Mouse (Mus musculus) adrenal gland, adult 2 months (tissue): ENCODE measurements around the gene Eps15l1. TPM values are rescaled to one million over a fixed set of nuclear protein-coding genes. Genes with fewer than 3 reads are reported as not detected.

ENCODE experiments used
- DNase-seq: peaks from one replicate; pipeline ENCODE4 v3.0.0; 2021
- long read RNA-seq: library from polyadenylated mRNA; stranded (forward); transcript quantifications from one replicate; pipeline ENCODE4 v2.0.0, GENCODE M21; 2021
- polyA plus RNA-seq: library from polyadenylated mRNA; depleted of rRNA; stranded (reverse); fragments of >200 nt; gene quantifications from 2 replicates; pipeline ENCODE4 v1.2.3, GENCODE M21; 2012; rRNA removed
- total RNA-seq, 2 experiments: library from RNA; stranded (reverse); gene quantifications; 2 replicates each; pipeline ENCODE4 v1.2.3; 2021

Gene Eps15l1
- total RNA-seq (10 to 100 TPM; 38.2 to 59.8 TPM), polyA plus RNA-seq (23.0 and 25.2 TPM in 2 replicates)
- long read RNA-seq, transcript Eps15l1-201 (24 exons, 3,129 nt) = minor isoform, 5 of 33 reads
- long read RNA-seq, transcript Eps15l1-205 (16 exons, 3,376 nt) = major isoform, 15 of 33 reads
- long read RNA-seq, partial matches to known transcripts = 2 of 33 reads
- long read RNA-seq, other reads (novel, unspliced or antisense) = 11 of 33 reads

DNA sequence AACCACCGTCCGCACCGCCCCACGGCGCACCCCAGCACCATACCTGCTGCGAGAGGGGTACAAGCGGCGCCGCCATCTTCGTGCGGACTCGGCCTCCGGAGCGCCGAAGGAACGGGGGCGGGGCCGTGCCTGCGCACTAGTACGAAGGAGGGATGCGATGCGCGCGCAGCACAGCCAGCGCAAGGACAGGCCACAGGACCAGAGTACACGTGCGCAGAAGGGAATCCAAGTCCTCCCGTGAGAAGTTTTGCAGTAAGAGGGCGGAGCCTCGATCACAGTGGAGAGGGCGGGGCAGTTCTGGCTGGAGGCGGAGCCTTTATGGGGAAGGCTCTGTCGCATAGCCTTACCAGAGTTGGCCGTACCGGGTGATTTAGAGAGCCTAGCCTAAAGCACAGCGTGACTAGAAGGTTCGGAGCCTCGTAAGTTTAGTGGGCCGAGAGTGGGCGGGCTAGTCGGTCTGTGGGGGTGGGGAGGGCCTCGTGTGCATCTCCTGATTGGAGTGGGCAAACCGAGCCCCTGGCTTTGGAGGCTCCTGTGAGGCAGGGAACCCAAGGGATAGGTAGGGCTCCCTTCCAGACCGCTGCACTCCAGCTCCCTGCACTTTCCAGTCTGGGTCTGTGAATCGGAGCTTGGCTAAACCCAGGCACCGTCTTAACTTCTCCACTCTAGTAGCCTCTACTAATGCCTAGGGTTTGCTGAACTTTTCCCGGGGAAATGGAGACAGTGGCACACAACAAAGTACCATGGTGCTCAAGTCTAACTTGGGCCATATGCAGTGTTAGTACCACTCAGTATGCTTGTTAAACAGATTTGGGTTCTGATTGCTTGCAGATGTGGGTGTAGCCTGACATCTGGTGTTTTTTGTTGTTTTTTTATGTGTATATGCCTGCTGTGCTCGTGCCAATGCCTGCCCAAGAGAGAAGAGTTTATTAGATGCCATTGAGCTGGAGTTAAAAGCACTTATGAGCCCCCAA lies at the start of gene Eps15l1:
Gene Eps15l1 (minus strand): TSS at position 99 of the 974 bp plus-strand sequence.
- peak; percentile 99 for DNase-seq

DNA sequence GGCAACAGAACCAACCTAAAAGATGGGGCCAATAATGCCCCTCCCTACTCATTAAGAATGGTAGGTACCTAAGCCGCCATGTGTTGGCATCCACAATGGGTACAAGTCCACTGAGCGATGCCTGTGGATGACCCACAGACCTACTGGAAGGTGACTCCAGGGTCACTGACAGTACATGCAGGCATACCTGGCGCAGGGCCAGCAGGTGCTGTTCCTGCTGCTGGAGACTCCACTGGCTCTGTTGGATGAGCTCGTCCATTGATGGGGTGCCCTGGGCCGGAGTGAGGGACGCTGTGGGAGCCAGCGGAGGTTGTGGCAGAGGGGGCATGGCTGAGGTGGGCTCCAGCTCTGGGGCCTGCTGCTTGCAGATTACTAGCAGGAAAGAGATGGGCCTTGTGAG lies 49.4 kb upstream of the Eps15l1 start:
- DNase-seq = no peak

DNA sequence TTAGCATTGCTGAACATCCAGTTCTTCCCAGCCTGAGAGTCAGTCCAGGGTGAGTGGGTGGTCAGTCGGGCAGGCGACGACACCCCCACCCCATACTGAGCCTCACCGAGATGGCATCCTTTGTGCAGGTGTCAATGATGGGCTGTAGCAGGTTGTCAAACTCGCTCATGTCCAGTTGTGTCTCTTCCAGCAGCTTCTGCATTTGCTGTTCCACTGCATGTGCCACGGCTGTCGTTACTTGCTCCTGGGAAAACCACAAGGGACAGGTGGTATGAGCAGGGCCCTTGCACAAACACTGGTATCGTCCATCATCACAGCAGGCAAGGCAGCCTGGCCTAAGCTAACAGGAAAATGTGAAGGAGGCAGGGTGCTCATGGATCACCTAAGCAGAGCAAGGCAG lies 48.7 kb upstream of the Eps15l1 start:
- DNase-seq = no peak

DNA sequence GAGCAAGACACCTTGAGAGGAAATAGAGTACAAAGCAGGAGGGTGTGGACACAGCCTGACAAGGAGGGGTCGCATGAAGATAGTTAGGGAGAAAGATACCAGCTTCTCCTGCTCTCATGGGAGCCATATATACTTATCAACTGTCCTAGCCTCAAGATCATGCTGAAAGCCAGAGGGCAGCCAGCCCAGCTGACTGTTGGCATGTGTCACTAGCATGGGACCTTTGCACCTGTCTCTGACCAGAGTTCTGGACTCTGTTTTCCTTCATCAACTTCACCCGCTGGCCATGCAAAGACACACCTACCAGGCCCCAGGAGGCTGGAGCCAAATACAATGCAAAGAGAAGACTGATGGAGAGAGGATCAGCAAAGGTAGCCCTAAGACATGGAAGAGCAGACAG lies 48.0 kb upstream of the Eps15l1 start:
- no peak for DNase-seq

DNA sequence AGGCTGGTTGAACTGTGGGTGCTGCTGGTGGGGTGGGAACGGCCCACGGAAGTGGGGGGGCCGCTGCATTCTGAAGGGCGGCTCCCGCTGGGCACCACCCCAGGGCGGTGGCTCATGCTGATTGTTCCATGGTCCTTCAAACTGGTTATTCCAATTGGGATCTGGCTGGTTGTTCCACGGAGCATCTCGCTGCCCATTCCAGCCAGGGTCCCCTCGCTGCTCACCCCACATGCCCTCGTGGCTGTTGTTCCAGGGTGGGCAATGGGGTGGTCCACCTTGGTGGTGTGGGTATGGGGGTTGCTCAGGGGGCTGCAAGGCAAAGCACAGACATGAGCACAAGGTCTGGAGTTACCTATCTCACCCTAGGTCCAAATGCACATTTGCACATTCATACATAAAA lies 43.0 kb upstream of the Eps15l1 start:
- DNase-seq = no peak

DNA sequence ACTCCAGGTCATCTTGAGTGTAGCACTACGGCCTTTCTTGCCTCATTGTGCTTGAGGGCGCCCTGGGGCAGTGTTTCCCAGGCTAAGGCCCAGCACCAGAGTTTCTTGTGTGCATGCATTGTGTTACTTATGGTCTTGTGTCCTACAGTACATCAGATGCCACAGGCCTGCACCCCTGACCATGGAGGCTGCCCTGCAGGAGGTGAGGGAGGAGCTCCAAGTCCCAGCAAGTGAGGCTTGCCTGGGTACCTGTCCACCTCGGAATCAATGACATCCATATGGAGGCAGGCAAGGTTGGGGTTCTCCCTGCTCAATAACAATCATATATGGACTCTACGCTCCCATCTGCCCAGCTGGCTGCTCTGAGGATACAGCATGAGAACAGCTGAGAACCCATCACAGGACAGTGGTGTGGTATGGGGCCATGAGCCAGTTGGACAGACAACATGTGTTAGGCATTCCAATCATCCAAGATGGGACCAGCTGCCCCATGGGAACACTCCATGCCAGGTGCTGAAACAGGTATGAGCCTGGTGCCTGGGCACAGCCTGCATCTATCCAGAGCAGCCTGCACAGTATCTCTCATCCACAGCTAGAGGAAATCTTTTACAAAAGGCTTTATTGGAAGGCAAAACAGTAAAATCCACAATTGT lies 38.7 kb upstream of the Eps15l1 start:
- DNase-seq = no peak

DNA sequence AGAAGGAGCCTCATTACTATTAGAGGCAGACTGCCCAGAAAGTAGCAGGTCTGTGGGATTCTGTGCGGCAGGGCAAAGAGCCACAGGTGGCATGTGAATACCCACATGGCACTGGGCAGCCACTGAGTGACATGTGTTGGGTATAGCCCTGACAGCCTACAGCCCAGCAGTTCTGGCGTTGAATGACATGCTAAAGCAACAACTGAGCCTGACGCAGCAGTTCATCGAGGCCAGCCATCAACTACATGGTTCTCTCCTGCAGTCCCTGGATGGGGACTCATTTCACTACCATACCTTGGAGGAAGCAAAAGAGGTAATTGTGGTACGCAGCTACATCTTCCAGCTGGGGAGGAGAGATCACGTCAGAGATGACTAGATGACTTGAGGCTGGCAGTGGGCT lies 37.2 kb upstream of the Eps15l1 start:
- DNase-seq = no peak

DNA sequence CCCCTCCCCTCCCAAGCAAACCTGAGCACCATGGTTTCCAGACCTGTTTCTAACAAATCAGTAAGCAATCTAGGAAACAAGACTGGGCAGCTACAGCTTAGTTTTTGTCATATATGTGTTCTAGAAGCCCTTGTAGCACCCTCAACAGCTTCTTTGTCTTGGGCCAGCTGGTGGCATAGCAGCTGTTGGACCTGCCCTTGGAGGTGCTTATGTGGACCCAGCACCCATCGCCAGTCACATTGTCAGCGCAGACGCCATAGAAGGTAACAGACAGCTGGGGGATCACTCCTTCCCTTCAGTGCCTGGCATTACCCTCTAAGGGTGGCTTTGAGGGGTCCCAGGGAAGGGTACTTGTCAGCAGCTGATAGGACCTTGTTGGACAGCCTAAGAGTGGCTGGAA lies 36.5 kb upstream of the Eps15l1 start:
- DNase-seq = no peak

DNA sequence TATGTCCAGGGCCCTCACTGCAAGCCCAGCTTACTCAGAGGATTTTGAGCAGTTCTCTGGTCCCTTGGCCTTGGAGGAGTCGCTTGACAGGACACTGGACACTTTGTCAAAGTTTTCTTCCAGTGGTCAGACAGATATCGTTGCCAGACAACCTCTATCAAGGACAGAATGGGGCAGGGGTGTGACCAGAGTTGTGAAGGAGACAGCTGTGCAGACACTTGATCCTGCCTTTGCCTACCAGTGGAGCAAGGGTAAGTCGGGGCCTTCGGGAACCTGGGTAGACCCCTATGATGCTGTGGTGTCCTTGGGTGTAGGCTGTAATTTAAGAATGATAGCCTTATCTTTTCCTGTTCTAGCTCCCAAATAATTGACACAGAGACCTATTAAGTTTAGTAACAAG lies 34.1 kb upstream of the Eps15l1 start:
- DNase-seq = no peak

DNA sequence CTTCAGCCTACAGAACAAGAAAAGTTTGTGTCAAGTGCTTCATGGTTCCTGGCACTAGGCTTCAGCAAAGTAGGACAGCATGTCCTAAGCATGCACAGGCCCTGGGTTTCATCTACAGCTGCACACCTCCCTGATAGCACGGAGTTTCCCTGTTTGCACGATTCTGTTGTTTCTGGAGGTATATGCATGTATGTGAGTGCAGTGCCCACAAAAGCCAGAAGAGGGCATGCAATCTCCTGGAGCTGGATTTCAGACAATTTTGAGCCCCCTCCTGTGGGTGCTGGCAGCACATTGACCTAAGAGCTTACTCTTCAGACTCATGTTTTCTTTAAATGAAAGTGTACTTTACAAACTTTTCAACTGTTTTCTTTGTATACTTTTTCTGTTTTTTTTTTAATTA lies 32.6 kb upstream of the Eps15l1 start:
- DNase-seq = no peak

DNA sequence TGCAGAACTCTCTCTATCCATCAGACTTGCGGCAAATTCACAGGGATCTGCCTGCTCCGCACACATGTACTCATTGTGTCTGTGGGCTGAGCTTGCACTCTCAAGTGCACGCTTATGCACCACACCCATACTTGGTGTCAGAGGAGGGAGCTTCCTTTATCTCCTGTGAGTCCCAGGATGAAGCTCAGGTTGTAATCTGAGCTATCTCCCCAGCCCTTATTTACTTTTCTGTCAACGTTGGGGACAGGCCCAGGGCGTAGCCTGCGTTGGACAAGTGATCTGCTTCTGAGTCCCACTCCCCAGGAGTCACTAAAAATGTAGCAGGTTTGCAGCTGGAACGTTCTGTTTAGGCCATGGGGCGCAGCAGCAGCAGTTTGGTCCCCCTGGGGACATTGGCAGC lies 30.3 kb upstream of the Eps15l1 start:
- DNase-seq = no peak

DNA sequence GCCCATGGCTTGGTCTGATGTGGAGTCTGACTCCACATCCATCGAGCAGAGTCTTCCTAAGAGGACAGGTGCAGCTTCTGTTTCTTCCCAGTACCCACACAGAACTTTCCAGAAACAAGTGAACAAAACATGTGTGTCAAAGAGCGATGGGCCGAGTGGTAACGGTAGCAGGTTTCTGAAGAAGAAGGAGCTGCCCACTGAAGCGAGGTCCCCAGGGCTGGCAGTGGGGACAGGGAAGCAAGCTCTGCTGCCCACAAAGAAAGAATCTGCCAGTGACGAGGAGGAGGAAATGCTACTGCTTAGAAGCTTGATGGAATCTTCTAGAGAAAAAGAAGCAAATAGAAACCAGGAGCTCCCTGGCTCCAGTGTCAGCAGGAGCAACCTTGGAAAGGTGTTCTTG lies 23.8 kb upstream of the Eps15l1 start:
- DNase-seq = no peak

DNA sequence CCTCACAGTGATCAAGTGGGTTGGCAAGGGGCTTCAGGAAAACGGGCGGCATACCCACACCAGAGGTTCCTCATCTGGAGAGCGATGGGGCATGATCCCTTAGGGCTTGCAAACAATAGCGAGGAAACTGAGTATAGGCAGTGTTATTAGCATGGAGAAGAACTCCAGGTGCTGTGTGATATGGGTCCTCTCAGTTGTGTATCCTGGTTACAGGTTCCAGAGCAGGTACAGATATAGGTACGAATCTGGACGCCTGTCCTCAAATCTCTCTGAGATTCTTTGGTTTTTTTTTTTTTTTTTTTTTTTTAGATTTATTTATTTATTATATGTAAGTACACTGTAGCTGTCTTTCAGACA lies 22.7 kb upstream of the Eps15l1 start:
- no peak for DNase-seq

DNA sequence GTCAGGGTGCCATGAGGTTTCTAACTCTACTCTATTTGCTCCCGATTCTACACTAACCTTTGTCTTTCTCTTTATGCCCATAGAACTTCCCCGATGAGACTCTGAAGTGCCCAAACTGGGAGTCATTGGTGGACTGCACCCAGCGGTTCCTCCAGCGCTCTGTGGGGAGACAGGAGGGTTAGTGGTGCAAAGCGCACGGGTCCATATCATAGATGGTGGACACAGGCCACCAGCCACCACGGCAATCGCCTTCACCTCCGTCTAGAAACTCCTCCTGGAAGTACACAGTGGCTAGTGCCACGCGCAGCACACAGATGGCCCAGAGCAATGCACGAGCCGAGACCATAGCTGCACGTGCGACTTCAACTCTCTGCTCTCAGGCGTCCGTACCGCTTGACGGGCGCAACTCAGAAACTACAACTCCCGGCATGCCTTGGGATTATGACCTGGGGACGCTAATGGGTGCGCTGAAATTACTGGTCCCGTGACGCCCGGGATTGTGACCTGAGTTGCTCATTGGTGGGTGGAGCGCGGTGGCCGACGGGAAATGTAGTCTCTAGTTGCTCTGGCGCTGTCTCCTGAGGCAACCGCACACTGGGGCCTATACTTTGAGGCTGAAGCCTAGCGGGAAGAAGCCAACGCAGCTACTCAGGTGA lies 22.2 kb upstream of the Eps15l1 start, which contains the start of the genes Calr3 and 1700030K09Rik:
Gene Calr3 (minus strand): TSS at position 533 of the 656 bp plus-strand sequence.
Gene 1700030K09Rik (plus strand): TSS at position 543 of the 656 bp plus-strand sequence.
- DNase-seq = peak; percentile 99

DNA sequence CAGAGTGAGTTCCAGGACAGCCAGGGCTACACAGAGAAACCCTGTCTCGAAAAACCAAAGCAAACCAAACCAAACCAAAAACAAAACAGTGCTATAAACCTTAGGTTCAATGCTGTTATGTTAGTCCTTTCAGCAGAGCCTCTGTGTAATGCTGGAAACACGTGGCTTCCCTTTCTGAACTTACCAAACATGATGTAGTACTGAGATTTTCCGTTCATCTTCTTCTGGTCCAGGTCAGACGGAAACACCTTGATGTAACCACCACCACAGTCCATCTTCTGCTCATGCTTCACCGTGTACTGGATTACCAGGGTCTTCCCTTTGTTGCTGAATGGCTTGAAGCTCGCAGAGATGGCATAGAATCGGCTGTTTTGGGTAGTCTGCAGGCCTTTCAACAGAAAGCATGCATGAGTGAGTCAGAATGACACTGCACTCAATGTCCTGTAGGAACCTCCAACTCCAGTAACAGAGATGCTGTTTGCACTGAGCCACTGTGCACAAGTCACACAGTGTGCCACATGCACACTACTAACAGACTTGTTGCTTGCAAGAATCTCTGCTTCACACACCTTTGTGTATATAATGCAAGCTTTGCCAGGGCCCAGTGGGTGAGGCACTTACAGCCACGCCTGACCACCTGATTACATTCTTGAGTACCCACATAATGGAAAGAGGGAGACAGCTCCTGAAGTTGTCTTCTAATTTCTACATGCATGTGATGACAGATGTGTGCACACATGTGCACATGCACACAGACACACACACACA lies 17.2 kb upstream of the Eps15l1 start:
- DNase-seq = no peak

DNA sequence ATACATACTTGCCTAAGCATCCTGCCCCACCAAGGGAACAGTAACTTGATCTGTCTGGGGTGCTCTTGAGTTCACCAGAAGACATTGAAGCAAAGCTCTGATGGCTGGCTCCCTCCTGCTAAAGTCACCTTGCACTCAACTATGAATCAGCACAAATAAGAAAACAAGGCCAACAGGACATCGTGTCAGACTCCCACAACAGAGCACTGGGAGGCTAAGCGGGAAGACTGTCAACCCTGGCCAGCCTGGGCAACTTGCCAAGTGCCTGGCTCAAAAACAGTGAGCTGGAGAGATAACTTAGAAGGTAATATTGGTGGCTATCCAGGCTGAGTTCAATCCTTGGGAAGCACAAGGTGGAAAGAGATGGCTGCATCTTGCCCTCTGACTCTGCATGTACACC lies 13.7 kb upstream of the Eps15l1 start:
- DNase-seq = peak; percentile 92

DNA sequence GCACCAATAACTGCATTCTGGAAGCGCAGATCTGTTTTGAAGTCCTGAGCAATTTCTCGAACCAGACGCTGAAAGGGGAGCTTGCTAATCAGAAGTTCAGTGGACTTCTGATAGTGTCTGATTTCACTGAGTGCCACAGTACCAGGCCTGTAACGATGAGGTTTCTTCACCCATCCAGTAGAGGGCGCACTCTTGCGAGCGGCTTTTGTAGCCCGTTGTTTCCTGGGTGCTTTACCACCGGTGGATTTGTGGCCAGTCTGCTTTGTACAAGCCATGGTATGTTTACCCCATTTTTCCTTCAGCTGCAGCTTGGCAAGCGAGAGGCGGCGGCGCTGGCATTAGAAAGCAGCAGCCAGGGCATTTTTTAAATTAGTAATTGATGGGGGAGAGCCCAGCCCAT lies 8.4 kb upstream of the Eps15l1 start:
- DNase-seq = no peak

DNA sequence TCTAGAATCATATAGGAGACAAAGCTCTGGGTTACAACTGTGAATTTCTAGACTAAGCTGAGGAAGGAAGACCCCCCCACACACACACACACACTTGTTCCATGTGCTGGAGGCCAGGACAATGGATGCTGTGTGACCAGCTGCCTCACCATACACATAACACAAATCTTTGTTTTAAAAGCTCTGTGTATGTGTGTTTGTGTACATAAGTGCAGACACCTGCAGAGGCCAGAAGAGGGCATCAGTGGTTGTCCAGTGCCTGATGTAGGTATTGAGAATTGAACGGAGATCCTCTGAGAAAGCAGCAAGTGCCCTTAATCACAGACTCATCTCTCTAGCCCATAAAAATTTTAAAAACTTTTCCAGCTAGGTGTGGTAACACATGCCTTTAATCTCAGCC lies 1.7 kb upstream of the Eps15l1 start:
- no peak for DNase-seq

DNA sequence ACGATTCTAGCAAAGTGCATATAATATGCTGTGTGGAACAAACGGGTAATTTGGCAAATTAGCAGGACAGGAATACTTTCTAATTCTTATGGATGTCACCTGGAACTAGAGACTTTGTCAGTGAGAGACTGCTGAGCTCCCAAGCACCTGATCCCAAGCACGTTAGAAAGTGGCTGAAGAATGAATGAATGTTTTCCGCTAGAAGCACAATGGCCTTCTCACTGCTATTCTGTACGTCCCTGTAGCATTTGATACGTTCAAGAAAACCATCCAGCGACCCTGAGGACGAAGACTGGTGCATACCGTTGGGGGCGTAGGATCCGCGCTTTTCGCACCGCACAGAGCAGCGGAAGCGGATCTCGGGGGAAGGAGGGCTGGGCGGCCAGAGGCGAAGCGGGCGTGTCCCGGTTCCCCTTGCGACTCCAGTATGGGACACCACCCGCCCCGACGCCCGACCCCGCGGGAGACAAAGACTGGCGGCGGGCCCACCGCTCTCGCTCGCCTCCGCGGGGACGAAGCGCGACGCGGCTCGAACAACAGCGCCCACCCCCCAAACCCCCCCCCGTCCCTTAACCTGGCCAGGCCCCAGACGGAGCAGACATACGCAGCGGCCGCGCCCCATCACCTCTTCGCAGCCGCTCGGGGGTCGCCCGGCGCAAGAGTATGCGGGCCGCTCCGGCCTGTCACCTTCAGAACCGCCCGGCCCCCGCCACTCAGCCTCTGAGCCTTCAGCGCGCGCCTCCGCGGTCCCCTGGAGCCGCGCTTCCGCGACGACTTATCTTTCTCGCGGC lies 494 bp downstream of the Eps15l1 start:
- peak; percentile 50 for DNase-seq

DNA sequence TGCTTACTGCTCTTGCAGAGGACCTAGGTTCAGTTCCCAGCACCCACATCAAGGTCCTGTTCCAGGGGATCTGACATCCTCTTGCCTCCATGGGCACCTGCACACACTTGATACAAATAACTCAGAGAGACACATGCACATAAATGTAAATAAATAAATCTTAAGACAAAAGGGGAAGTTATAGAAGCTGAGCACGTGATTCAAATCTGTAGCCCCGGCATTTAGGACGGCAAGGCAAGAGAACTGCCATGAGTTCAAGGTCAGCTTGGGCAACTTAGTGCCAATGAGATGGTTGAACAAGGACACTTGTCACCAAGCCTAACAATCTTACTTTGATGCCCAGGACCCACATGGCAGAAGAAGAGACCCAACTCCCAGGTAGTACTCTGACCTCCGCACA lies 3.2 kb downstream of the Eps15l1 start:
- DNase-seq = no peak

DNA sequence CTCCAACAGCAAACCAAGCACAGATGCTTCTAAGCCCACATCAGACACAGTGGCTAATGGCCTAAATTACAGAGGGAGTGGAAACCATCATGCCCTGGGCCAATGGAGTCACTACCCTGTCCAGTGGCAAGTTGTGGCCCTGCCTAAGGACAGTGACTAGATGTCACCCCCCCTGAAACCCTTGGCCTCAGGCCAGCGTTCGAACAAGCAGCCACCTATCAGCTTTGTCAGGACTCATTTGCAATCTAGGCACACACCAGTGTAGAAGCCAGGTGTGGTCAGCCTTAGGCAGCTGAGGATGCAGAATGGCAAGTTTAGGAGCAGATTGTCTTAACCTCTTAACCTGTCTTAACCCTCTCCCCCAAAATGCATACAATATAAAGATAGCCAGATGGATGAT lies 6.0 kb downstream of the Eps15l1 start:
- no peak for DNase-seq
